8 mouse cellular contexts compared by ENCODE assay signal in the genomic region with DNA sequence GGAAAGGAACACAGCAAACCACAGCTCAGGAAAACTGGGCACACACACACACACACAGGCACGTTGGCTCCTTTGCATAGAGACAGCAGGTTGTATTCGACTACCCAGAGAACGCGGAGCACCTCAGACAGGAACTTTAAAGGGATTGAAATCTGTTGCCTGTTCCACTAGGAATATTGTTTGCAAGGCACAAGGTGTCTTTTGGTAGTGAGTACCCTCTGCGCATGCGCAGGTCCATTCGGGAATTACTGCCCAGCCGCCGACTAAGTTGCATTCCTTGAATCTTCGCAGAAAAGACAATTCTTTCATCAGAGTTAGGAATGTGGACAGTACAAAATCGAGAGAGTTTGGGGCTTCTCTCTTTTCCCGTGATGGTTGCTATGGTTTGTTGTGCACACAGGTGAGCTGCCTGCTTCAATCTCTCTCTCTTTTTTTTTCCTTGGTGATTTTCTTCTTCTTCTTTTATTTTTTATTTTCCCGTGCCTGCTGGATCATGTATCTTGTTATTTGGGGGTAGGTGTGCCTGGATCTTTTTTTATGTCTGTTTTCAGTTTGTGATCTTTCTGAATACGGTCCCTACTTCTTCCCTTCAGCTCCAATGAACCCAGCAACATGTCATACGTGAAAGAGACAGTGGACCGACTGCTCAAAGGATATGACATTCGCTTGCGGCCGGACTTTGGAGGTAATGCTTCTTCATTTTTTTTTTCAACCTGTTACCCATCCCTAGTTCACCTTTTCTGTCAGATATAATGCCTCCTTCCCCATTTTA. TPM values are rescaled to one million over a fixed set of nuclear protein-coding genes. Genes with fewer than 3 reads are reported as not detected.
DNase-seq lines count a peak whose midpoint lies in the region; ATAC-seq and TF ChIP-seq lines count a peak whose summit lies in the region.

No protein-coding gene starts in this region.

- H3K27ac ChIP-seq in gastrocnemius, adult 2 months, result no peak overlapping the region
- H3K27ac ChIP-seq in embryonic facial prominence, embryonic 10.5 days (replicated peaks), result no peak overlapping the region
- H3K27ac ChIP-seq in heart, embryonic 15.5 days, result no peak overlapping the region
- no peak overlapping the region for H3K27ac ChIP-seq in liver, embryonic 11.5 days (ENCODE audit: low read depth, low read length)

- H3K27me3 ChIP-seq in embryonic facial prominence, embryonic 10.5 days (replicated peaks; ENCODE audit: low read depth, poor library complexity, severe bottlenecking), result peaks cover 28% of the 10 kb centered on the region
- peaks cover 8% of the 10 kb centered on the region; the same call in 1 of the 2 replicates for H3K27me3 ChIP-seq in heart, embryonic 15.5 days
- H3K27me3 ChIP-seq in liver, embryonic 11.5 days (replicated peaks; ENCODE audit: control insufficient read depth, insufficient read depth, low read length), result peaks cover 18% of the 10 kb centered on the region

- H3K36me3 ChIP-seq in embryonic facial prominence, embryonic 10.5 days (replicated peaks), result no peaks in the 10 kb centered on the region
- H3K36me3 ChIP-seq in heart, embryonic 15.5 days, result no peaks in the 10 kb centered on the region
- H3K36me3 ChIP-seq in liver, embryonic 11.5 days (ENCODE audit: control insufficient read depth, insufficient read depth, low read length), result no peaks in the 10 kb centered on the region

- no peak for TF ChIP-seq CTCF in gastrocnemius, adult 2 months (IDR thresholded peaks at IDR 0.05)

- H3K4me1 ChIP-seq in embryonic facial prominence, embryonic 10.5 days, result peaks cover 17% of the 10 kb centered on the region
- H3K4me1 ChIP-seq in heart, embryonic 15.5 days (replicated peaks), result peaks cover 10% of the 10 kb centered on the region; the same call in 1 of the 2 replicates
- H3K4me1 ChIP-seq in liver, embryonic 11.5 days (replicated peaks; ENCODE audit: control insufficient read depth, insufficient read depth, low read length), result no peaks in the 10 kb centered on the region

- peak; percentile 18 for DNase-seq in gastrocnemius, adult 2 months
- DNase-seq in gastrocnemius, postnatal 25 days, result no peak
- peak; percentile 68 for DNase-seq in embryonic facial prominence, embryonic 10.5 days (ENCODE audit: low spot score)
- peak; percentile 13 to 53 for DNase-seq in kidney, postnatal 36 days
- peak; percentile 38 for DNase-seq in liver, embryonic 11.5 days (ENCODE audit: low spot score)
- peak; percentile 50 for DNase-seq in ovary, postnatal 36 days (ENCODE audit: low spot score)
- no peak for DNase-seq in spleen, adult 18-20 months

- H3K9ac ChIP-seq in heart, embryonic 15.5 days, result peak overlapping the region; percentile 23; the same call in 1 of the 2 replicates
- no peak overlapping the region for H3K9ac ChIP-seq in liver, embryonic 11.5 days (ENCODE audit: low read depth, low read length)

- WGBS in embryonic facial prominence, embryonic 10.5 days, result under 1% methylated on average over 19 of the region's 19 CpGs
- whole genome bisulfite sequencing in heart, embryonic 15.5 days, result 2% methylated on average over 19 of the region's 19 CpGs
- WGBS in liver, embryonic 11.5 days, result 2% methylated on average over 19 of the region's 19 CpGs

- peak overlapping the region; percentile 92 for H3K4me2 ChIP-seq in heart, embryonic 15.5 days
- H3K4me2 ChIP-seq in liver, embryonic 11.5 days, result peak overlapping the region; percentile 45

- no peaks in the 10 kb centered on the region for H3K9me3 ChIP-seq in embryonic facial prominence, embryonic 10.5 days
- no peaks in the 10 kb centered on the region for H3K9me3 ChIP-seq in heart, embryonic 15.5 days (replicated peaks)
- no peaks in the 10 kb centered on the region for H3K9me3 ChIP-seq in liver, embryonic 11.5 days (ENCODE audit: control insufficient read depth, low read length)

- H3K4me3 ChIP-seq in gastrocnemius, adult 2 months, result peak overlapping the region; percentile 49
- H3K4me3 ChIP-seq in embryonic facial prominence, embryonic 10.5 days, result peak overlapping the region; percentile 65
- H3K4me3 ChIP-seq in heart, embryonic 15.5 days, result peak overlapping the region; percentile 60
- H3K4me3 ChIP-seq in liver, embryonic 11.5 days (ENCODE audit: low read depth, low read length), result peak overlapping the region; percentile 45

- intact Hi-C loops in gastrocnemius, adult 2 months (cut with DNase I), result no loop called here

- no peak for ATAC-seq in heart, embryonic 15.5 days (replicated peaks; ENCODE audit: insufficient number of reproducible peaks, insufficient read depth, low FRiP score, low read depth)
- ATAC-seq in liver, embryonic 11.5 days (replicated peaks; ENCODE audit: low FRiP score), result no peak

RNA-seq across cellular contexts. Expression of a gene that starts 41.8 kb away (rescaled TPM):
- not detected for total RNA-seq in gastrocnemius, adult 2 months (2021)
- not detected for total RNA-seq in gastrocnemius, postnatal 25 days (2021)
- 3.0 and 3.2 TPM in 2 replicates for polyA plus RNA-seq in embryonic facial prominence, embryonic 10.5 days (2016; fragmentation: Nextera tagmentation; extraction: Ambion mirVana)
- 2.7 and 3.3 TPM in 2 replicates for polyA plus RNA-seq in heart, embryonic 15.5 days (2015; fragmentation: Nextera tagmentation; extraction: Ambion mirVana)
- 0.62 and 0.84 TPM in 2 replicates for polyA plus RNA-seq in liver, embryonic 11.5 days (2014; fragmentation: Nextera tagmentation; extraction: Ambion mirVana)

RNA-seq across cellular contexts. Expression of a gene that starts 42.0 kb away (rescaled TPM):
- total RNA-seq in gastrocnemius, adult 2 months (2021), result under 1 TPM in 1 of 2 experiments, not detected in 1; 0.03 TPM
- not detected for total RNA-seq in gastrocnemius, postnatal 25 days (2021)
- 0.12 and 0.20 TPM in 2 replicates for polyA plus RNA-seq in embryonic facial prominence, embryonic 10.5 days (2016; fragmentation: Nextera tagmentation; extraction: Ambion mirVana)
- polyA plus RNA-seq in heart, embryonic 15.5 days (2015; fragmentation: Nextera tagmentation; extraction: Ambion mirVana), result 0.93 and 1.4 TPM in 2 replicates
- polyA plus RNA-seq in liver, embryonic 11.5 days (2014; fragmentation: Nextera tagmentation; extraction: Ambion mirVana), result 0.09 and 0.22 TPM in 2 replicates

Comparison
In these comparisons a context has a peak if more than half of its experiments do, and no peak if none do; other contexts are left out.
1. DNase-seq: peak in gastrocnemius, adult 2 months (single experiment), embryonic facial prominence, embryonic 10.5 days (single experiment), kidney, postnatal 36 days (2 of 2), liver, embryonic 11.5 days (single experiment) and ovary, postnatal 36 days (single experiment); none in gastrocnemius, postnatal 25 days (single experiment) and spleen, adult 18-20 months (0 of 2).
2. Peak in every context shown above with its lines, with median percentiles within 50 percentile points of each other: H3K4me3 ChIP-seq.